Mouse (Mus musculus): ENCODE data around the gene Pycr2.
"Not testable (repeated sequence)": the region's sequence is repeated elsewhere in the genome, so short reads cannot be mapped to it uniquely, and the experiment has no call there.

Pycr2 gene

DNA sequence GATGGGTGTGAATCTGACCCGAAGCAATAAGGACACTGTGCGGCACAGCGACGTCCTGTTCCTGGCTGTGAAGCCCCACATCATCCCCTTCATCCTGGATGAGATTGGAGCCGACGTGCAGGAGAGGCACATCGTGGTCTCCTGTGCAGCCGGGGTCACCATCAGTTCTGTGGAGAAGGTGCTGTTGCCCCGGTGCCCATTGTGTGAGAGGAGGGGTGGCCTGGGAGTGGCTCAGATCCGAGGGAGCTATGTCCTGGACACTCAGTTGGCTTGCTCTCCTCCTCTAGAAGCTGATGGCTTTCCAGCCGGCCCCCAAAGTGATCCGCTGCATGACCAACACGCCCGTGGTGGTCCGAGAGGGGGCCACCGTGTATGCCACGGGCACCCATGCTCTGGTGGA is 1.8 kb downstream of the Pycr2 start:
- DNase-seq (ENCODE audit: low spot score): no peak

DNA sequence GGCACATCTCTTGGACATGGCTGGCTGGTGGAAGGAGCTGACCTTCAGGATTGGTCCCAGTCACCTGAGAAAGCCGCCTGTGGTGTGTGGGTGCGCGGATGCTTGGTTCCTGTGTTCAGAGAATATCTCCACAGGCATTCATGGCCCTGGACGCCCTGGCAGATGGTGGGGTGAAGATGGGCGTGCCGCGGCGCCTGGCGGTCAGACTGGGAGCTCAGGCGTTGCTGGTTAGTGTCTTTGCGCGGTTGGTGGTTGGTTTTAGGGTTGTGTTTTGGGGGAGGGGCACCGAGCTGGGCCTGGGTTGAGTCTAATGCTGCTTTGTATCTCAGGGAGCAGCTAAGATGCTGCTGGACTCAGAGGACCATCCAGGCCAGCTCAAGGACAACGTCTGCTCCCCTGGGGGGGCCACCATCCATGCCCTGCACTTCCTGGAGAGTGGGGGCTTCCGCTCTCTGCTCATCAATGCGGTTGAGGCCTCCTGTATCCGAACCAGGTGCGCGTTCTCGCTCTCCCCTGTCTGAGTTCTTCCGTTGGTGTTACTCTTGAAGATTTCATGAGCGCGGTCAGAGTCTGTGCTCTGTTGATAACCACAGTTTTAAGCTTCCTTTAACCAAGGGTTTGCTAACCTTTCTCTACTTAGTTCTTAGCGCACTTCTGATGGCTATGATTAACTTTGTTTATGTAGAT is 2.5 kb downstream of the Pycr2 start:
- no peak for DNase-seq (ENCODE audit: low spot score)

DNA sequence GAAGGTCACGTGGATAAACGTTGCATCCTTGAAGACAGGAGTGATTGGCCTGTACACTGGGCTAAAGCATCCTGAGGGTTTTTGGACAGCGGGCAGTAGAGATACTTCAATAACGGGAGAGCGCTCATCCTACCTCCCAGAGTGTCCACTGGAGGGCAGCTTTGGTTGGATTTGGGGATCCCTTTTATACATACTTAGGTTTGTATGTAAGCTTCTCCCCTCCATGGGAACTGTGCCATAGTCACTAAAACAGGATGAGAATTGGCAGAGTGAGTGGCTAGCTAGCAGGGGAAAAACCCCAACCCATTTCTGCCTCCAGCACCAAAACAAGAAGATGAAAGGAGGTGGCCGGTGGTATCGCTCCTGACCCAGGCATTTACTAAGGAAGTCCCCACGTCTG is 7.0 kb downstream of the Pycr2 start:
- DNase-seq (ENCODE audit: low spot score): no peak

GRCm38 (mm10) chr1:180911653-180912287 is 7.7 kb downstream of the Pycr2 start:
- no peak for DNase-seq (ENCODE audit: low spot score)

DNA sequence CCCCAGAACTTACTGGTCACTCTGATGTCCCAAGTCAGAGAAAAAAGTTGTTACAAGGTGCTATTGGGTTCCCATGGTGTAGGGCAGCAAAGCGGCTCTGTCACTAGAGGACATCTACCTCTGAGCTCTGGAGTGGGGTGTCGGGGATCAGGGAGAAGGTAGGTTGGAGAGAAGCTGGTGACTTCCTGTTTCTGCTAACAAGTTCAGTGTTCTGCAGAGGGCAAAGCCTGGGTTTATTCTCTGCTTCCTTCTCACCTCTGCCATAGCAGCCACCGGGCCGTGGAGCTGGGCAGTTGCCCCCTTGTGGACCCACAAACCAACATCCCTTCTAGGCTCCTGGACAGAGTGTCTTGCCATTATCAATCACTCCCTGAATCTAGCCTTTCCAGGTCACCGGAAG is 8.7 kb downstream of the Pycr2 start:
- DNase-seq (ENCODE audit: low spot score): no peak

GRCm38 (mm10) chr1:180913797-180914196 is 9.7 kb downstream of the Pycr2 start:
- no peak for DNase-seq (ENCODE audit: low spot score)

GRCm38 (mm10) chr1:180916425-180916824 is 12.3 kb downstream of the Pycr2 start:
- DNase-seq (ENCODE audit: low spot score): no peak

DNA sequence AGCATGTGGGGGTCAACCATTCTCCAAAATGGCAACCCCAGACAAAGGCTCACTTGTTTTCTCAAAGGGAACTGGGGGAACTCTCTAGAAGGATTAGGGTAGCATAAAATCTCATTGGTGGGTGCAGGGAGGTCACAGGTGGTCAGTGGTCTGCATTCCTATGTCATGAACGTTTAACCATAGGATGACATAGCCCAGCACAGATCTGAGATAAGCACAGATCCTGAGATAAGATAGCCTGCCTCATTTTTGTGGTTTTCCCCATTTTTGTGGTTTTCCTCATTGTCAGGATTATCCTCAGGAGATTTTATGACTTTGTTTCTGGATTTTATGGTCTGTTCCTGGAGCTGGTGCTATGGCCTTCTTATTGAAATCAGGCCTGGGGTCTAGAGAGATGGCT is 13.0 kb downstream of the Pycr2 start:
- DNase-seq (ENCODE audit: low spot score): no peak

GRCm38 (mm10) chr1:180919686-180920085 is 15.6 kb downstream of the Pycr2 start:
- no peak for DNase-seq (ENCODE audit: low spot score)

DNA sequence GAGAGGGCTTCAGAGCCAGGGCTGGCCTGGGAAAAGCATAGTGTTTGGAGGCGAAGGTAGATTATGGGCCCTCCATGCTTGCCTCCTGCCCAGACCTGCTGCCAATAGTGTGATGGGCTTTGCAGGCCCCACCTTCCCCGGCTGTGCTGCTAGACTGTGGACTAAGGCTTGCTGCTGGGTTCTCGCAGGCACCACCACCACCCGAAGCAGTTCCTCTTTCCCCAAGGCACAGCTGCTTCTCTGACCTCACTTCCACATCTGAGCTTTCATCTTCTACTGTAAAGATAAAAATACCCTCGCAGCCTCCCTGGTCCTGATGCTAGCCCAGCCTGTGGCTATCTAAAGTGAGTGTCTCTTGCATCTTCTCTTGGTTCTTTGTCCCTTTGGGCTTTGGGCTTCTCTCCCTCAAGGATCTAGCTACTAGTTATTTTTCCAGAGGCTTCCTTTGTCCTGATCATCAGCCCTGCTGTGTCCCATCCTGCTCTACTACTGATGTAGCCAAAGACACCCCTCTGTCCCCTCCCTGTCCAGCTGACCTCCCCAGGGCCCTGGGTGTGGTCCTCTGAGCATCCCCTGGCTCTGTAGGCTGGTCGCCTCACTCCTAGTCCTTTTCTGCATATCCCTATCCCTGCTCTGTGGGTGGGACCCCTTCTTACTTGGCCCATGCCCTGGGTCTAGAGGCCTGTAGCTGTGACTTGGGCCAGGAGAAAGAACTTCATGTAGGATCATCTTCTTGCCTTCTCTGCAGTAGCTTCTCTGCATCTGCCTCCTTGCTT is 18.4 kb downstream of the Pycr2 start:
- no peak for DNase-seq (ENCODE audit: low spot score)

DNA sequence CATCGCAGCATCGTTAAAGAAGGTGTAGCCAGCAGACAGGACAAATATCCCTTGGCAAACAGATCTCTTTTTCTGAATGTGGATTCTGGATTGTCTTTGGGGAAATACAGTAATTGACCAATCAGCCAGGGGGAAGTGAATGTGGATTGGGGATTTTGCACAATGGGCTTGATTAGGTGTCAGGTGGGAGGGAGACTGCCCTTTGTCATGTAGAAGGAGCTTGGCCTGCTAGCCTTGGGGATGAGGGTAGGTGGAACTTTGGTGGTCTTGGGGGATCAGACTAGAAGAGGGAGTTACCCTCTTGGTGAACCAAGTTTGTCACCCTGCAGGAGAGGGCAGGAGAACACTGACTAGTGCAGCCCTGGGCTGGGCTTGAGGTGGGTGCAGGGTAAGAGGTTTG is 20.6 kb downstream of the Pycr2 start:
- DNase-seq (ENCODE audit: low spot score): no peak

DNA sequence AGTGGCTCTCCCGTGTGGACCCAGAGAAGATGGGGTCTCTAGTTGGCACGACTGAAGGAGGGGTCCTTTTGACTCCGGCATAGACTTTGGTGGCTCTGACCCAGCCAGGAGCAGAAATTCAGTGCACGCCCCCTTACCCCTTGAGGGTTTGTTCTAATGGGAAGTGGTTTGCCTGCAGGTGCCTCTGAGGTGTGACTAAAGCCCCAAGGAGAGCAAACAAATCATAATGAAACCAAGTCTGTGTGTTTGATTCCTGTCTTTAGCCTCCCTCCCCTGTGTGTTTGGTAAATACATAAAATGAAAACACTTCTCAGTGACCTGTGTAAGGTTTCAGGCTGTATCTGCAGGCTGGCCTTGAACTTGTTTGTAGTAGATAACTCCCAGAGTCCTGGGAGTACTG is 22.2 kb downstream of the Pycr2 start:
- no peak for DNase-seq (ENCODE audit: low spot score)

DNA sequence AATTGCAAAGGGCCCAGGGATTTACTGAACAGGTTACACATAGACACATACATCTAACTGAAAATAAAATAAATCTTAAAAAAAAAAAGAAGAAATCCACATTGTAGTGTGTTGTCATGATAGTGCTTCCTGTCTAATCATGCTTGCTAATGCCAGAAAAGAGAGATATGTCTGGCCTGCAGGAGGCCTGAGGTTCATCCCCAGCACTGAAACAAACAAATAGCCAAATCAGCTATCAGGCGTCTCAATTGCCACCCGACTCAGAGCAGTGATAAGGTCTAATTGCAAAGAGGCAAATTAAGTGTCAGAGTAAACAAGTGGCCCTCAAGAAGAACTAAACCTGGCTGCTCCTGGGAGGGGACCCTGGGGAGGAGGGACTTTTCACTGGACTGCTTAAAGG is 25.5 kb downstream of the Pycr2 start:
- DNase-seq (ENCODE audit: low spot score): no peak

GRCm38 (mm10) chr1:180931106-180931505 is 27.0 kb downstream of the Pycr2 start:
- no peak for DNase-seq (ENCODE audit: low spot score)

DNA sequence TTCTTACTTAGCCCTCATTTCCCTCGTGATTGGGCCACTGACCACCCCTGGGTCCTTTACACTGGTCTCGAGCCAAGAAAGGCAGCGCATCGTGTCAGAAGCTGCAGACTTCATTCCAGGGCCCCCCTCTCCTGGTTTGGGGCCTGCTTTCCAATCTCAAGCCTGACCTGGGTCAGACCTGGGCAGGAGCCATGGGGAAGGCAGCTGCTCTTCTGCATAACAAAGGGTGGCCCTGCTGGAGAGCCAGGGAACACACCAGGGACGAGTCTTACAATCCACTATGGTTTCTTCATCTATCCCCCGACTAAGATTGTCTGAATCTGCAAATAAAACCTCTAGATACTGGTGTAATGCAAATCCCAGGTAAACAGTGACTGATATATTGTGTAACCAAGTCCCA is 29.6 kb downstream of the Pycr2 start:
- DNase-seq (ENCODE audit: low spot score): no peak

DNA sequence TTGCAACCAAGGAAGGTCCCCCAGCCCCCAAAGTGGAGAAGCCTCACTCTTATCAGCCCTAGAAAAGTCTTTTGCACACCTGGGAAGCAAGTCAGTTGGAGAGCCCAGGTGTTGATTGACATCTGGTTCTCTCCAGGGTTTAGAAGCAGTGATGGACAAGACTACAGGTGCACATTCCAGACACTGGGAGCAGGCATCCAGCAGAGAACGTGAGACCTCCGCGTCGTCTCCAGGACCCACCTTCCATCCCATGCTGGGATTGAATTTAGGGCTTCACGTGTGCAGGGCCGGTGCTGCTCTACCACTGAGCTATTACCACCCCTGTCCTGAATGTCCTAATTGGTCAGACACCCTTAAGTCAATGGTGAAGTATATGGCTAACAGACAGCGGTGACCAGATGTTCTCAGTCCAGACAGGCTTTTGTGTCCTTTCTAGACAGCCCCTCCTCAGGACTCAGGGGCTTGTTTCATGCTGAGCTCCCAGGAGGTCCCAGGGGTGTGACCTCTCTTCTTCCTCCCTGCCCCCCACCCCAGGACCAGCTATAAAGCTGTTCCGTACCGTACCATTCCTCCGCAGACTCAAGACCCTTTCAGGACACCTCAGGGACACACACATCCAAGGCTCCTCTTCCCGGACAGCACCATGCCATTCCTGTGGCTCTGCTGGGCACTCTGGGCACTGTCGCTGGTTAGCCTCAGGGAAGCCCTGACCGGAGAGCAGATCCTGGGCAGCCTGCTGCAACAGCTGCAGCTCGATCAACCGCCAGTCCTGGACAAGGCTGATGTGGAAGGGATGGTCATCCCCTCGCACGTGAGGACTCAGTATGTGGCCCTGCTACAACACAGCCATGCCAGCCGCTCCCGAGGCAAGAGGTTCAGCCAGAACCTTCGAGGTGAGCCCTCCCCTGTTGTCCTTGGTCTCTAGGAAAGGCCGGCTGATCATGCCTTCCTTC is 30.6 kb downstream of the Pycr2 start, which contains the start of gene Lefty1:
Gene Lefty1 (plus strand): TSS at position 556 of the 953 bp plus-strand sequence.
- no peak for DNase-seq (ENCODE audit: low spot score)

DNA sequence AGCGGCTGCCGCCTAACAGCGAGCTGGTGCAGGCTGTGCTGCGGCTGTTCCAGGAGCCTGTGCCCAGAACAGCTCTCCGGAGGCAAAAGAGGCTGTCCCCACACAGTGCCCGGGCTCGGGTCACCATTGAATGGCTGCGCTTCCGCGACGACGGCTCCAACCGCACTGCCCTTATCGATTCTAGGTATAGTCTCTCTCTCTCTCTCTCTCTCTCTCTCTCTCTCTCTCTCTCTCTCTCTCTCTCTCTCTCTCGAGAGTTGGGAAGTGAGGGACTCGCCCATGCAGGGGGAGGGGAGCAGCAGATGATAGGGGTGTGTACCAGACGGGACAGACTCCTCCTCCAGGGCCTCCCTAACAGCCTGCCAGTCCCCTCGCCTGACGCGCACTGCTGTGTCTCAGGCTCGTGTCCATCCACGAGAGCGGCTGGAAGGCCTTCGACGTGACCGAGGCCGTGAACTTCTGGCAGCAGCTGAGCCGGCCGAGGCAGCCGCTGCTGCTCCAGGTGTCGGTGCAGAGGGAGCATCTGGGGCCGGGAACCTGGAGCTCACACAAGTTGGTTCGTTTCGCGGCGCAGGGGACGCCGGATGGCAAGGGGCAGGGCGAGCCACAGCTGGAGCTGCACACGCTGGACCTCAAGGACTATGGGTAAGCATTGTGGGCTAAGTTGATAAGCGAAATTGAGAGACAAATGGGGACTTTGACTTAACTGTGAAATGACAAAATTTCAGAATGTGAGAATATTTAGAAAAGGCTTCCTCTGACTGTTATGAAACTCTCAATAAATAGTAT is 32.7 kb downstream of the Pycr2 start:
- DNase-seq (ENCODE audit: low spot score): not testable (repeated sequence)

GRCm38 (mm10) chr1:180937631-180938030 is 33.5 kb downstream of the Pycr2 start:
- DNase-seq (ENCODE audit: low spot score): not testable (repeated sequence)

DNA sequence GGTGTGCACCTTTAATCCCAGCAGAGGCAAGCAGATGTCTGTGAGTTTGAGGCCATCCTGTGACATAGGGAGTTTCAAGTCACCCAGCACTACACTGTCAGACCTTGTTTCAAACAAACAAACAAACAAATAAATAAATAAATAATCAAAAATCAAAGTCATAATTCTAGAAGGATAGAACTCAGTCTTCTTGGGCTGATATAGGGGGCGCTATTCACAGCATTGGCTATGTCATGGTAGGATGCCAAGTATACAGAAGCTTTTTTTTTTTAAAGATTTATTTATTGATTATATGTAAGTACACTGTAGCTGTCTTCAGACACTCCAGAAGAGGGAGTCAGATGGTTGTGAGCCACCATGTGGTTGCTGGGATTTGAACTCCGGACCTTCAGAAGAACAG is 34.7 kb downstream of the Pycr2 start:
- DNase-seq (ENCODE audit: low spot score): not testable (repeated sequence)

GRCm38 (mm10) chr1:180940776-180941460 is 36.8 kb downstream of the Pycr2 start:
- no peak for DNase-seq (ENCODE audit: low spot score)

DNA sequence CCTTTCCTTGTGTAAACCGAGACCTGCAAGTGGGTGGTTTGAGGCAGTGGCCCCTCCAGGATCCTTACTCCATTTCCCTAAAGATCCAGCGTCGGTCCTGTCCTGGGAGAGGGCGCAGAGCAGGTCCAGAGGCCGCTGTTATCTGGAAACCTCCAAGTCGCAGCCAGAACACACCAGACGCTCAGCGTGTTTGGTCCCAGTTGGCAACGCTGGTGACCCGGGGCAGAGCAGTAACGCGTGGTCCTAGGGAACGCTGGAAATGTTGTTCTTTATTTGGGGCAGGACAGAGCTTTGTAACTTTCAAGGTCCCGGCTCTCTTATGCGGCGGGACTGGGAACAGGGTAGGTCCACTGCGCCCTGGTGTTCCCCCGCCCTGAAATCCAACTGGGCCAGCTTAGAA is 37.6 kb downstream of the Pycr2 start:
- no peak for DNase-seq (ENCODE audit: low spot score)

Data from left cerebral cortex, adult 11 months (tissue).